Mouse (Mus musculus) lung, adult 2 months (tissue): ENCODE results near the gene BC055324.

Source experiments
- CTCF ChIP-seq: fragments of 200-500 bp; IDR thresholded peaks from 2 replicates; pipeline ENCODE4 v1.5.1; 2011; ENCODE audit warnings: mild to moderate bottlenecking, low read length, control low read depth; ENCODE audit not compliant: insufficient read depth
- POLR2A ChIP-seq: fragments of 200-500 bp; IDR thresholded peaks from 2 replicates; pipeline ENCODE4 v1.6.1; 2011; ENCODE audit warnings: low read depth, mild to moderate bottlenecking, control low read depth, low read length, borderline replicate concordance; ENCODE audit errors: extremely low read depth

DNA sequence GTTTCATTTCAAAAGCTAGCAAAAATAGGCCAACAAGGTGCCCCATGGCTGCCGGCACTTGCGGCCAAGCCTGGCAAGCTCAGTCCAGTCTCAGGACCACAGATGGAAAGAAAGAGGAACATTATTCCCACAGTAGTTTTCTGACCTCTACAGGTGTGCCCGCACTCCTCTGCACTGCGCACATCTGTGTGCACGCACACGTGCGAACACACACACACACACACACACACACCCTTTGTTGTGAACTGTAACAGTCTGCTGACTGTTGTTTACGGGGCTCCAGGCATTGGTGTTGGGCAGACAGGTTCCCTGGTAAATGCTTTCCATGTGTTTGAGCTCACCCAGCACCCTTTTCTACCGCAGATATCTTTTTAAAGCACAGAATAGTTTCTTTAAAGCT is 83.8 kb downstream of the BC055324 start:
- TF ChIP-seq CTCF (no peak), POLR2A (no peak)
